Mouse (Mus musculus): ENCODE data around the gene Ccdc125. TPM values are rescaled to one million over a fixed set of nuclear protein-coding genes. Genes with fewer than 3 reads are reported as not detected.

Gene Ccdc125
- total and polyA plus RNA-seq, 3 experiments = not detected

- ATAC-seq (ENCODE audit: extremely low read depth, insufficient number of reproducible peaks, low FRiP score, poor library complexity, severe bottlenecking) = no peak
- Histone ChIP-seq H3K36me3 (replicated peaks) (peaks cover 41% of the 10 kb centered on the region), H3K4me1 (ENCODE audit: insufficient read depth, low read depth, low read length) (peaks cover 53% of the 10 kb centered on the region), H3K27me3 (ENCODE audit: insufficient read depth, low read length) (no peaks in the 10 kb centered on the region), H3K4me3 (ENCODE audit: low read depth, low read length) (peak overlapping the region; percentile 92), H3K9me3 (replicated peaks) (no peaks in the 10 kb centered on the region)
- TF ChIP-seq TAL1 (conservative IDR thresholded peaks at IDR 0.05; ENCODE audit: low read depth, low read length) = no peak
- DNase-seq (ENCODE audit: low spot score) = no peak
Measured at GRCm38 (mm10) chr13:100742831-100743230, 73.3 kb downstream of the Ccdc125 start.

GRCm38 (mm10) chr13:100743346-100744035, 74.0 kb downstream of the Ccdc125 start:
- Histone ChIP-seq H3K4me3 (ENCODE audit: low read depth, low read length) (peak overlapping the region; percentile 92), H3K4me1 (ENCODE audit: insufficient read depth, low read depth, low read length) (peaks cover 58% of the 10 kb centered on the region), H3K36me3 (replicated peaks) (peaks cover 34% of the 10 kb centered on the region), H3K27me3 (ENCODE audit: insufficient read depth, low read length) (no peaks in the 10 kb centered on the region), H3K9me3 (replicated peaks) (no peaks in the 10 kb centered on the region)
- ATAC-seq (ENCODE audit: extremely low read depth, insufficient number of reproducible peaks, low FRiP score, poor library complexity, severe bottlenecking) = peak; percentile 41; the same call in 1 of the 2 replicates
- peak; percentile 57 for DNase-seq (ENCODE audit: low spot score)
- TF ChIP-seq TAL1 (conservative IDR thresholded peaks at IDR 0.05; ENCODE audit: low read depth, low read length) (peak; percentile 65), GATA2 (IDR thresholded peaks at IDR 0.05; ENCODE audit: borderline replicate concordance, low read depth, low read length) (no peak)

GRCm38 (mm10) chr13:100744036-100744744, 74.7 kb downstream of the Ccdc125 start, which contains the start of gene Mrps36:
Gene Mrps36, minus strand, starts transcription at chr13:100744659.
- Histone ChIP-seq H3K36me3 (replicated peaks) (peaks cover 27% of the 10 kb centered on the region), H3K27me3 (ENCODE audit: insufficient read depth, low read length) (no peaks in the 10 kb centered on the region), H3K4me1 (ENCODE audit: insufficient read depth, low read depth, low read length) (peaks cover 61% of the 10 kb centered on the region), H3K9me3 (replicated peaks) (no peaks in the 10 kb centered on the region), H3K4me3 (ENCODE audit: low read depth, low read length) (peak within 1 kb of the TSS; percentile 92)
- DNase-seq (ENCODE audit: low spot score) (peak; percentile 78), ATAC-seq (ENCODE audit: extremely low read depth, insufficient number of reproducible peaks, low FRiP score, poor library complexity, severe bottlenecking) (peak; percentile 87)
- TF ChIP-seq CTCF (IDR thresholded peaks at IDR 0.05; ENCODE audit: low read depth, low read length) = no peak
- no peak for TF ChIP-seq POLR2AphosphoS5 (IDR thresholded peaks at IDR 0.05; ENCODE audit: insufficient replicate concordance, low read depth, low read length)
- no peak for TF ChIP-seq TAL1 (conservative IDR thresholded peaks at IDR 0.05; ENCODE audit: low read depth, low read length)
- TF ChIP-seq GATA1 (IDR thresholded peaks at IDR 0.05; ENCODE audit: borderline replicate concordance, low read length) = no peak
- no peak for TF ChIP-seq GATA2 (IDR thresholded peaks at IDR 0.05; ENCODE audit: borderline replicate concordance, low read depth, low read length)

GRCm38 (mm10) chr13:100746090-100746489, 76.6 kb downstream of the Ccdc125 start:
- no peaks in the 10 kb centered on the region for H3K27me3 ChIP-seq (ENCODE audit: insufficient read depth, low read length)
- ATAC-seq (ENCODE audit: extremely low read depth, insufficient number of reproducible peaks, low FRiP score, poor library complexity, severe bottlenecking) (no peak), DNase-seq (ENCODE audit: low spot score) (no peak)
- H3K4me1 ChIP-seq (ENCODE audit: insufficient read depth, low read depth, low read length) = peaks cover 68% of the 10 kb centered on the region
- peaks cover 11% of the 10 kb centered on the region for H3K36me3 ChIP-seq (replicated peaks)
- no peak for TF ChIP-seq POLR2AphosphoS5 (IDR thresholded peaks at IDR 0.05; ENCODE audit: insufficient replicate concordance, low read depth, low read length)
- TF ChIP-seq GATA1 (IDR thresholded peaks at IDR 0.05; ENCODE audit: borderline replicate concordance, low read length) = no peak
- no peak for TF ChIP-seq CTCF (IDR thresholded peaks at IDR 0.05; ENCODE audit: low read depth, low read length)
- no peak for TF ChIP-seq TAL1 (conservative IDR thresholded peaks at IDR 0.05; ENCODE audit: low read depth, low read length)
- no peak for TF ChIP-seq GATA2 (IDR thresholded peaks at IDR 0.05; ENCODE audit: borderline replicate concordance, low read depth, low read length)
- no peak overlapping the region for H3K4me3 ChIP-seq (ENCODE audit: low read depth, low read length)
- H3K9me3 ChIP-seq (replicated peaks) = no peaks in the 10 kb centered on the region

Other genes starting within 250 kb of the Ccdc125 start
- gene Naip1, start 216.8 kb upstream of the Ccdc125 start, total RNA-seq (2014; fragmentation: Nextera tagmentation) = 0.53 TPM in 1 of 2 replicates, not detected in the other
- 0.06 and 0.27 TPM in 2 replicates for gene Naip1, start 216.8 kb upstream of the Ccdc125 start, total RNA-seq (2017)
- 0.01 TPM in 1 of 2 replicates, not detected in the other for gene Naip1, start 216.8 kb upstream of the Ccdc125 start, polyA plus RNA-seq (2012)
- gene Gtf2h2, start 177.1 kb upstream of the Ccdc125 start, total RNA-seq (2014; fragmentation: Nextera tagmentation) = 69.2 and 83.2 TPM in 2 replicates
- gene Gtf2h2, start 177.1 kb upstream of the Ccdc125 start, total RNA-seq (2017) = 52.6 and 61.1 TPM in 2 replicates
- gene Gtf2h2, start 177.1 kb upstream of the Ccdc125 start, polyA plus RNA-seq (2012) = 27.3 and 27.8 TPM in 2 replicates
- gene Ocln, start 117.0 kb upstream of the Ccdc125 start, total RNA-seq (2014; fragmentation: Nextera tagmentation) = not detected in 2 replicates
- 0.06 and 0.27 TPM in 2 replicates for gene Ocln, start 117.0 kb upstream of the Ccdc125 start, total RNA-seq (2017)
- not detected in 2 replicates for gene Ocln, start 117.0 kb upstream of the Ccdc125 start, polyA plus RNA-seq (2012)
- 1.4 and 2.8 TPM in 2 replicates for gene Marveld2, start 52.7 kb upstream of the Ccdc125 start, total RNA-seq (2014; fragmentation: Nextera tagmentation)
- 1.9 and 2.7 TPM in 2 replicates for gene Marveld2, start 52.7 kb upstream of the Ccdc125 start, total RNA-seq (2017)
- 0.35 and 0.40 TPM in 2 replicates for gene Marveld2, start 52.7 kb upstream of the Ccdc125 start, polyA plus RNA-seq (2012)
- 259 and 280 TPM in 2 replicates for gene Ak6, start 18.7 kb upstream of the Ccdc125 start, total RNA-seq (2014; fragmentation: Nextera tagmentation)
- gene Ak6, start 18.7 kb upstream of the Ccdc125 start, total RNA-seq (2017) = 338 and 362 TPM in 2 replicates
- 43.4 and 44.0 TPM in 2 replicates for gene Ak6, start 18.7 kb upstream of the Ccdc125 start, polyA plus RNA-seq (2012)
- gene Rad17, start 18.7 kb upstream of the Ccdc125 start, total RNA-seq (2014; fragmentation: Nextera tagmentation) = 43.9 and 50.9 TPM in 2 replicates
- gene Rad17, start 18.7 kb upstream of the Ccdc125 start, total RNA-seq (2017) = 42.7 and 48.6 TPM in 2 replicates
- gene Rad17, start 18.7 kb upstream of the Ccdc125 start, polyA plus RNA-seq (2012) = 8.9 and 10.6 TPM in 2 replicates
- gene Taf9, start 18.1 kb upstream of the Ccdc125 start, total RNA-seq (2014; fragmentation: Nextera tagmentation) = 161 and 259 TPM in 2 replicates
- gene Taf9, start 18.1 kb upstream of the Ccdc125 start, total RNA-seq (2017) = 22.3 and 24.1 TPM in 2 replicates
- 28.3 and 32.9 TPM in 2 replicates for gene Taf9, start 18.1 kb upstream of the Ccdc125 start, polyA plus RNA-seq (2012)
- 65.8 and 66.2 TPM in 2 replicates for gene Cdk7, start 61.2 kb downstream of the Ccdc125 start, total RNA-seq (2014; fragmentation: Nextera tagmentation)
- 106 and 107 TPM in 2 replicates for gene Cdk7, start 61.2 kb downstream of the Ccdc125 start, total RNA-seq (2017)
- 11.3 and 28.8 TPM in 2 replicates for gene Cdk7, start 61.2 kb downstream of the Ccdc125 start, polyA plus RNA-seq (2012)
- gene Mrps36, start 74.9 kb downstream of the Ccdc125 start, total RNA-seq (2014; fragmentation: Nextera tagmentation) = 95.1 and 106 TPM in 2 replicates
- 210 and 276 TPM in 2 replicates for gene Mrps36, start 74.9 kb downstream of the Ccdc125 start, total RNA-seq (2017)
- gene Mrps36, start 74.9 kb downstream of the Ccdc125 start, polyA plus RNA-seq (2012) = 238 and 317 TPM in 2 replicates
- 72.2 and 79.8 TPM in 2 replicates for gene Cenph, start 106.2 kb downstream of the Ccdc125 start, total RNA-seq (2014; fragmentation: Nextera tagmentation)
- 82.8 and 98.3 TPM in 2 replicates for gene Cenph, start 106.2 kb downstream of the Ccdc125 start, total RNA-seq (2017)
- gene Cenph, start 106.2 kb downstream of the Ccdc125 start, polyA plus RNA-seq (2012) = 45.1 and 53.4 TPM in 2 replicates
- gene Ccnb1, start 116.9 kb downstream of the Ccdc125 start, total RNA-seq (2014; fragmentation: Nextera tagmentation) = 275 and 281 TPM in 2 replicates
- gene Ccnb1, start 116.9 kb downstream of the Ccdc125 start, total RNA-seq (2017) = 312 and 341 TPM in 2 replicates
- gene Ccnb1, start 116.9 kb downstream of the Ccdc125 start, polyA plus RNA-seq (2012) = 6.0 and 7.1 TPM in 2 replicates
- 72.5 and 82.3 TPM in 2 replicates for gene Slc30a5, start 163.7 kb downstream of the Ccdc125 start, total RNA-seq (2014; fragmentation: Nextera tagmentation)
- gene Slc30a5, start 163.7 kb downstream of the Ccdc125 start, total RNA-seq (2017) = 86.3 and 91.1 TPM in 2 replicates
- 7.5 and 10.0 TPM in 2 replicates for gene Slc30a5, start 163.7 kb downstream of the Ccdc125 start, polyA plus RNA-seq (2012)

All from G1E (cell line).